ENCODE assay signal across 9 mouse cellular contexts in the genomic region with DNA sequence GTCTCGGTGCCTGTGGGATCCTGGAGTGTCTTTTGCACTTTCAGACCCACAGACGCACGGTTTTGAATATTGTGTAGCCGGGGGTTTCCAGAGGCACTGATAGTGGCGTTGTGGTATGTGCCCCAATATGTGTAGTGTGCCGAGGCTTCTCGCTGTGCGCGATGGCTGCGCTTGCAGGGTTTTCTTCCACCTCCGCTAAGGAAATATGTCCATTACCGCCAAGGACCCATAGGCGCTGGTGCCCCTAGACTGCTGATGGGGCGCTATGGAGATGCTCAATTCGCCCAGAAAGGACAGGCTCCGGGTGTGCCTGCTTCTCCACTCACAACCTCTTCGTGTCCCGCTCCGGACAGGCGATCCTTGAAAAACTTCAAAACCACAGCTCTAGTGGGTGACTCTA. TPM values are rescaled to one million over a fixed set of nuclear protein-coding genes. Genes with fewer than 3 reads are reported as not detected.
DNase-seq lines count a peak whose midpoint lies in the region; ATAC-seq lines count a peak whose summit lies in the region.
"Had no signal": no experiment of that assay in that cellular context is flagged by ENCODE, and none has a peak within 500 bp of the region (broad histone marks: within the 10 kb centered on the region; RNA-seq: fewer than 3 reads in every experiment).

No protein-coding gene starts in this region.

- H3K27me3 ChIP-seq in heart, embryonic 14.5 days (ENCODE audit: control insufficient read depth, insufficient read depth, low read length): peaks cover 28% of the 10 kb centered on the region
- peaks cover 77% of the 10 kb centered on the region for H3K27me3 ChIP-seq in midbrain, embryonic 10.5 days (ENCODE audit: low read depth, poor library complexity, severe bottlenecking)
- peaks cover 15% of the 10 kb centered on the region for H3K27me3 ChIP-seq in stomach, embryonic 15.5 days (replicated peaks)

- H3K4me1 ChIP-seq in heart, embryonic 14.5 days (ENCODE audit: control insufficient read depth in 2 of 2, insufficient read depth in 2 of 2, low read length in 2 of 2): no peaks in the 10 kb centered on the region; a peak in 1 of 4 replicates
- H3K4me1 ChIP-seq in midbrain, embryonic 10.5 days: peaks cover 41% of the 10 kb centered on the region
- H3K4me1 ChIP-seq in stomach, embryonic 15.5 days: peaks cover 7% of the 10 kb centered on the region; the same call in 1 of the 2 replicates

- peak overlapping the region; percentile 73 for H3K9ac ChIP-seq in heart, embryonic 14.5 days (ENCODE audit: low read length)
- H3K9ac ChIP-seq in stomach, embryonic 15.5 days: peak overlapping the region; percentile 35; the same call in 1 of the 2 replicates

- ATAC-seq in heart, embryonic 14.5 days (ENCODE audit: insufficient number of reproducible peaks, insufficient read depth, low FRiP score, low read depth): no peak
- no peak for ATAC-seq in stomach, embryonic 15.5 days (ENCODE audit: insufficient read depth, low FRiP score, low read depth)

- H3K27ac ChIP-seq in heart, embryonic 14.5 days (replicated peaks in 1 of 2; ENCODE audit: control insufficient read depth in 1 of 2, insufficient read depth in 1 of 2, low read depth in 2 of 2, low read length in 2 of 2): 0 out of 4 replicates have a peak overlapping the region, but pooled peaks of 1 of the 2 experiments have one; percentile 58
- peak overlapping the region; percentile 83 for H3K27ac ChIP-seq in midbrain, embryonic 10.5 days (replicated peaks)
- peak overlapping the region; percentile 7; the same call in 1 of the 2 replicates for H3K27ac ChIP-seq in stomach, embryonic 15.5 days

- H3K4me2 ChIP-seq in heart, embryonic 14.5 days (ENCODE audit: low read length): peak overlapping the region; percentile 98
- peak overlapping the region; percentile 90 for H3K4me2 ChIP-seq in stomach, embryonic 15.5 days

- 3% methylated on average over 20 of the region's 20 CpGs for whole genome bisulfite sequencing in heart, embryonic 14.5 days
- WGBS in midbrain, embryonic 10.5 days: 1% methylated on average over 20 of the region's 20 CpGs
- WGBS in stomach, embryonic 15.5 days: 2% methylated on average over 20 of the region's 20 CpGs

- peak overlapping the region; percentile 77 to 79 for H3K4me3 ChIP-seq in heart, embryonic 14.5 days (ENCODE audit: control insufficient read depth in 1 of 2, insufficient read depth in 1 of 2, low read depth in 1 of 2, low read length in 2 of 2)
- H3K4me3 ChIP-seq in midbrain, embryonic 10.5 days: peak overlapping the region; percentile 64
- peak overlapping the region; percentile 65 for H3K4me3 ChIP-seq in stomach, embryonic 15.5 days (replicated peaks)

- peak; percentile 44 for DNase-seq in layer of hippocampus, adult 11-12 months (ENCODE audit: low spot score)
- no peak for DNase-seq in layer of hippocampus, adult 9-11 months
- DNase-seq in cerebellum, postnatal 25 days: peak; percentile 74 to 81
- DNase-seq in layer of hippocampus, adult 8-10 months (ENCODE audit: low spot score in 2 of 2): peak; percentile 35 to 48
- peak; percentile 53 for DNase-seq in midbrain, embryonic 10.5 days (ENCODE audit: low spot score)
- no peak for DNase-seq in thymus, postnatal 25 days

- no peaks in the 10 kb centered on the region for H3K36me3 ChIP-seq in heart, embryonic 14.5 days (ENCODE audit: control insufficient read depth, insufficient read depth, low read length)
- no peaks in the 10 kb centered on the region for H3K36me3 ChIP-seq in midbrain, embryonic 10.5 days
- no peaks in the 10 kb centered on the region for H3K36me3 ChIP-seq in stomach, embryonic 15.5 days

- H3K9me3 ChIP-seq in heart, embryonic 14.5 days (ENCODE audit: control insufficient read depth, low read length): no peaks in the 10 kb centered on the region
- no peaks in the 10 kb centered on the region for H3K9me3 ChIP-seq in midbrain, embryonic 10.5 days (replicated peaks)
- no peaks in the 10 kb centered on the region for H3K9me3 ChIP-seq in stomach, embryonic 15.5 days

RNA-seq across cellular contexts. Expression of a gene that starts 1.0 kb away (rescaled TPM):
- 2.0 and 3.4 TPM in 2 replicates for polyA plus RNA-seq in heart, embryonic 14.5 days (2014; fragmentation: Nextera tagmentation; extraction: Ambion mirVana)
- total RNA-seq in layer of hippocampus, adult 8-10 months (2022): 10 to 100 TPM; 43.6 to 54.1 (median 48.0) TPM
- polyA plus RNA-seq in midbrain, embryonic 10.5 days (2016; fragmentation: Nextera tagmentation; extraction: Ambion mirVana): 5.8 and 6.8 TPM in 2 replicates
- 7.0 and 9.1 TPM in 2 replicates for polyA plus RNA-seq in stomach, embryonic 15.5 days (2015; fragmentation: Nextera tagmentation; extraction: Ambion mirVana)
- total RNA-seq: gastrocnemius, postnatal 36 days had no signal

Comparison
In these comparisons a context has a peak if more than half of its experiments do, and no peak if none do; other contexts are left out.
1. DNase-seq: peak in layer of hippocampus, adult 11-12 months (single experiment), cerebellum, postnatal 25 days (2 of 2), layer of hippocampus, adult 8-10 months (2 of 2) and midbrain, embryonic 10.5 days (single experiment); none in layer of hippocampus, adult 9-11 months (single experiment) and thymus, postnatal 25 days (single experiment).
2. Peak in every context shown above with its lines, with median percentiles within 50 percentile points of each other: H3K4me3 ChIP-seq.